Mouse (Mus musculus) small intestine, adult 2 months (tissue): Measurements from ENCODE around the gene Gm20547. TPM values are rescaled to one million over a fixed set of nuclear protein-coding genes. Genes with fewer than 3 reads are reported as not detected.
"Not testable (repeated sequence)": the region's sequence is repeated elsewhere in the genome, so short reads cannot be mapped to it uniquely, and the experiment has no call there.

ENCODE experiments used
- H3K27ac ChIP-seq: fragments of 200-500 bp; 2 replicates; pipeline ENCODE4 v1.5.1; 2012; ENCODE audit warnings: low read depth, low read length, control low read depth, inconsistent platforms; ENCODE audit not compliant: insufficient read depth
- H3K27me3 ChIP-seq: fragments of 200-500 bp; 2 replicates; pipeline ENCODE4 v1.6.1; 2012; ENCODE audit warnings: mild to moderate bottlenecking, moderate library complexity, low read length, inconsistent platforms; ENCODE audit not compliant: control insufficient read depth, insufficient read depth
- H3K36me3 ChIP-seq: fragments of 200-500 bp; 2 replicates; pipeline ENCODE4 v1.6.1; 2012; ENCODE audit warnings: mild to moderate bottlenecking, low read length, control low read depth, inconsistent platforms; ENCODE audit not compliant: control insufficient read depth, insufficient read depth
- H3K4me1 ChIP-seq: fragments of 200-500 bp; 2 replicates; pipeline ENCODE4 v1.6.1; 2012; ENCODE audit warnings: low read length, inconsistent platforms, mixed read lengths; ENCODE audit not compliant: control insufficient read depth, insufficient read depth, insufficient read length
- H3K4me3 ChIP-seq: fragments of 200-500 bp; 2 replicates; pipeline ENCODE4 v1.5.1; 2012; ENCODE audit warnings: low read depth, mild to moderate bottlenecking, control low read depth, inconsistent platforms, low read length, moderate library complexity
- CTCF ChIP-seq: fragments of 200-500 bp; IDR thresholded peaks from 2 replicates; pipeline ENCODE4 v1.5.1; 2012; ENCODE audit warnings: low read depth, mild to moderate bottlenecking, control low read depth, inconsistent platforms, low read length, moderate library complexity, mixed read lengths; ENCODE audit not compliant: insufficient replicate concordance, insufficient read length; ENCODE audit errors: extremely low read depth
- POLR2A ChIP-seq: fragments of 200-500 bp; IDR thresholded peaks from 2 replicates; pipeline ENCODE4 v1.6.1; 2012; ENCODE audit warnings: low read depth, mild to moderate bottlenecking, control low read depth, inconsistent platforms, low read length, moderate library complexity
- WGBS: fragments of 180-500 bp; shearing (Covaris S2); methylation state at CpG from one replicate; pipeline ENCODE4 v1.1.7; 2018; 5-methylcytosine and 5-hydroxymethylcytosine counted together
- polyA plus RNA-seq: library from polyadenylated mRNA; depleted of rRNA; stranded (reverse); fragments of >200 nt; gene quantifications from 2 replicates; pipeline ENCODE4 v1.2.3, GENCODE M21; 2012

Gm20547 gene
- polyA plus RNA-seq, 1 experiment: not detected

GRCm38 (mm10) chr17:34917188-34917587 is 35.3 kb upstream of the Gm20547 start:
- Histone ChIP-seq H3K27me3 (no peaks in the 10 kb centered on the region), H3K4me3 (0 out of 2 replicates have a peak overlapping the region, but pooled peaks have one; percentile 2)

GRCm38 (mm10) chr17:34916316-34916715 is 34.5 kb upstream of the Gm20547 start:
- Histone ChIP-seq H3K27me3 (no peaks in the 10 kb centered on the region), H3K27ac (no peak overlapping the region), H3K4me1 (peaks cover 20% of the 10 kb centered on the region), H3K4me3 (no peak overlapping the region), H3K36me3 (peaks cover 35% of the 10 kb centered on the region)
- TF ChIP-seq POLR2A: no peak
- TF ChIP-seq CTCF: no peak
- 93% methylated on average over 5 of the region's 5 CpGs for WGBS

More at GRCm38 (mm10) chr17:34917188-34917587, 35.3 kb upstream of the Gm20547 start:
- Histone ChIP-seq H3K4me1 (peaks cover 14% of the 10 kb centered on the region), H3K27ac (peak overlapping the region; percentile 67), H3K36me3 (peaks cover 29% of the 10 kb centered on the region)
- WGBS: 72% methylated on average over 9 of the region's 9 CpGs
- TF ChIP-seq CTCF (no peak), POLR2A (no peak)

GRCm38 (mm10) chr17:34915410-34915831 is 33.6 kb upstream of the Gm20547 start:
- H3K4me1 ChIP-seq: peaks cover 27% of the 10 kb centered on the region
- H3K36me3 ChIP-seq: peaks cover 42% of the 10 kb centered on the region
- H3K4me3 ChIP-seq: peak overlapping the region; percentile 61
- H3K27ac ChIP-seq: peak overlapping the region; percentile 89
- H3K27me3 ChIP-seq: no peaks in the 10 kb centered on the region
- TF ChIP-seq CTCF (peak; percentile 63; the same call in 1 of the 2 replicates), POLR2A (no peak; the same call in 1 of the 2 replicates)
- WGBS: 6% methylated on average over 11 of the region's 11 CpGs

- no peaks in the 10 kb centered on the region for H3K27me3 ChIP-seq
- peaks cover 44% of the 10 kb centered on the region for H3K36me3 ChIP-seq
- H3K4me1 ChIP-seq: peaks cover 29% of the 10 kb centered on the region
- TF ChIP-seq CTCF (no peak), POLR2A (peak; percentile 73; the same call in 1 of the 2 replicates)
- 18% methylated on average over 18 of the region's 18 CpGs for WGBS
- peak within 1 kb of the TSS; percentile 61 for H3K4me3 ChIP-seq
- peak within 1 kb of the TSS; percentile 89 for H3K27ac ChIP-seq
Observed at GRCm38 (mm10) chr17:34913930-34914665, 32.3 kb upstream of the Gm20547 start, which contains the start of gene Slc44a4. TSS of gene Slc44a4 (plus strand) at chr17:34914466.

- WGBS: 21% methylated on average over 5 of the region's 5 CpGs
- H3K27ac ChIP-seq: no peak overlapping the region
- TF ChIP-seq POLR2A (peak; percentile 27; the same call in 1 of the 2 replicates), CTCF (peak; percentile 94)
- H3K4me1 ChIP-seq: peaks cover 22% of the 10 kb centered on the region
- H3K4me3 ChIP-seq: no peak overlapping the region
- no peaks in the 10 kb centered on the region for H3K27me3 ChIP-seq
- peaks cover 61% of the 10 kb centered on the region for H3K36me3 ChIP-seq
Observed at GRCm38 (mm10) chr17:34911945-34912351, 30.1 kb upstream of the Gm20547 start.

- peak overlapping the region; percentile 7; the same call in 1 of the 2 replicates for H3K4me3 ChIP-seq
- no peak for TF ChIP-seq CTCF
- TF ChIP-seq POLR2A: no peak
- 36% methylated on average over 10 of the region's 10 CpGs for WGBS
- peaks cover 22% of the 10 kb centered on the region for H3K4me1 ChIP-seq
- H3K27ac ChIP-seq: peak overlapping the region; percentile 76
- H3K27me3 ChIP-seq: no peaks in the 10 kb centered on the region
- H3K36me3 ChIP-seq: peaks cover 71% of the 10 kb centered on the region
Observed at GRCm38 (mm10) chr17:34910982-34911381, 29.1 kb upstream of the Gm20547 start.

GRCm38 (mm10) chr17:34902895-34903294 is 21.1 kb upstream of the Gm20547 start:
- Histone ChIP-seq H3K36me3 (peaks cover 58% of the 10 kb centered on the region), H3K27ac (no peak overlapping the region), H3K27me3 (no peaks in the 10 kb centered on the region), H3K4me3 (no peak overlapping the region), H3K4me1 (no peaks in the 10 kb centered on the region; the same call in 1 of the 2 replicates)
- TF ChIP-seq POLR2A: no peak
- TF ChIP-seq CTCF: no peak
- WGBS: 89% methylated on average over 9 of the region's 9 CpGs

- 85% methylated on average over 9 of the region's 10 CpGs for WGBS
- not testable (repeated sequence) for H3K4me3 ChIP-seq, H3K27ac ChIP-seq, H3K27me3 ChIP-seq, H3K4me1 ChIP-seq
- peaks cover 48% of the 10 kb centered on the region for H3K36me3 ChIP-seq
Observed at GRCm38 (mm10) chr17:34901948-34902347, 20.1 kb upstream of the Gm20547 start.

GRCm38 (mm10) chr17:34900826-34901225 is 19.0 kb upstream of the Gm20547 start:
- peaks cover 37% of the 10 kb centered on the region for H3K36me3 ChIP-seq
- not testable (repeated sequence) for H3K27ac ChIP-seq, H3K4me3 ChIP-seq, H3K27me3 ChIP-seq, H3K4me1 ChIP-seq
